Mouse (Mus musculus) thymus, postnatal 14 days (tissue): ENCODE results near the gene Bcl2l15.
"Not testable (repeated sequence)": the region's sequence is repeated elsewhere in the genome, so short reads cannot be mapped to it uniquely, and the experiment has no call there.

Experiments
- DNase-seq: peaks from one replicate; pipeline ENCODE4 v3.0.0; 2021

The Bcl2l15 gene

GRCm38 (mm10) chr3:103834001-103834400 lies 1.6 kb downstream of the Bcl2l15 start:
- no peak for DNase-seq

GRCm38 (mm10) chr3:103835272-103835950 lies 3.0 kb downstream of the Bcl2l15 start:
- DNase-seq = no peak

GRCm38 (mm10) chr3:103835951-103836310 lies 3.5 kb downstream of the Bcl2l15 start:
- no peak for DNase-seq

GRCm38 (mm10) chr3:103836453-103836852 lies 4.1 kb downstream of the Bcl2l15 start:
- no peak for DNase-seq

GRCm38 (mm10) chr3:103839711-103840110 lies 7.3 kb downstream of the Bcl2l15 start:
- no peak for DNase-seq

- not testable (repeated sequence) for DNase-seq
These were observed 7.8 kb downstream of the Bcl2l15 start for GRCm38 (mm10) chr3:103840195-103840594.

GRCm38 (mm10) chr3:103840946-103841345 lies 8.5 kb downstream of the Bcl2l15 start:
- DNase-seq = not testable (repeated sequence)

GRCm38 (mm10) chr3:103850644-103851363 lies 18.4 kb downstream of the Bcl2l15 start:
- DNase-seq = no peak

- no peak for DNase-seq
These were observed 19.1 kb downstream of the Bcl2l15 start for GRCm38 (mm10) chr3:103851481-103851880.

- DNase-seq = no peak
These were observed 19.5 kb downstream of the Bcl2l15 start for GRCm38 (mm10) chr3:103851882-103852281.

- DNase-seq = peak; percentile 92
These were observed 20.3 kb downstream of the Bcl2l15 start for GRCm38 (mm10) chr3:103852565-103853299.

GRCm38 (mm10) chr3:103853804-103854203 lies 21.4 kb downstream of the Bcl2l15 start:
- no peak for DNase-seq

- no peak for DNase-seq
These were observed 24.8 kb downstream of the Bcl2l15 start for GRCm38 (mm10) chr3:103857036-103857805.

- no peak for DNase-seq
These were observed 25.7 kb downstream of the Bcl2l15 start for GRCm38 (mm10) chr3:103857977-103858563.

- peak; percentile 63 for DNase-seq
These were observed 26.7 kb downstream of the Bcl2l15 start, which contains the start of gene Ptpn22 for GRCm38 (mm10) chr3:103858881-103859801. Ptpn22 (plus strand) TSS chr3:103859795.

GRCm38 (mm10) chr3:103859851-103860391 lies 27.5 kb downstream of the Bcl2l15 start:
- peak; percentile 81 for DNase-seq

GRCm38 (mm10) chr3:103862721-103863220 lies 30.4 kb downstream of the Bcl2l15 start:
- DNase-seq = no peak

GRCm38 (mm10) chr3:103864200-103864599 lies 31.8 kb downstream of the Bcl2l15 start:
- DNase-seq = no peak

GRCm38 (mm10) chr3:103867424-103867971 lies 35.1 kb downstream of the Bcl2l15 start:
- DNase-seq = no peak

GRCm38 (mm10) chr3:103868008-103868407 lies 35.6 kb downstream of the Bcl2l15 start:
- no peak for DNase-seq
